Mouse (Mus musculus): ENCODE results near the gene St6galnac3.

- TF ChIP-seq MAFK (IDR thresholded peaks at IDR 0.05; ENCODE audit: insufficient replicate concordance, low read length) (no peak), POLR2AphosphoS2 (IDR thresholded peaks at IDR 0.05; ENCODE audit: low read depth, low read length) (no peak), EP300 (IDR thresholded peaks at IDR 0.05; ENCODE audit: low read length) (no peak), CHD1 (IDR thresholded peaks at IDR 0.05; ENCODE audit: low read depth, low read length) (no peak), SMC3 (IDR thresholded peaks at IDR 0.05; ENCODE audit: low read depth, low read length) (no peak), RAD21 (IDR thresholded peaks at IDR 0.05; ENCODE audit: low read depth, low read length) (no peak), MEF2A (IDR thresholded peaks at IDR 0.05; ENCODE audit: borderline replicate concordance, low read depth, low read length) (no peak), MYC (IDR thresholded peaks at IDR 0.05; ENCODE audit: low read depth, low read length) (no peak), CHD2 (IDR thresholded peaks at IDR 0.05; ENCODE audit: low read length) (no peak), KAT2A (IDR thresholded peaks at IDR 0.05; ENCODE audit: insufficient replicate concordance, low read length) (no peak), IRF4 (IDR thresholded peaks at IDR 0.05; ENCODE audit: low read depth, low read length) (no peak), CTCF (conservative IDR thresholded peaks at IDR 0.05 in 1 of 2, IDR thresholded peaks at IDR 0.05 in 1 of 2; ENCODE audit: low read depth in 2 of 2, low read length in 2 of 2) (no peak), USF2 (conservative IDR thresholded peaks at IDR 0.05; ENCODE audit: low read depth, low read length) (no peak)
Measured at GRCm38 (mm10) chr3:153193025-153193424, 531.9 kb downstream of the St6galnac3 start.

Measured in CH12.LX (cell line).